Mouse (Mus musculus) small intestine, adult 2 months (tissue): Measurements from ENCODE around the gene Ulk4. TPM values are rescaled to one million over a fixed set of nuclear protein-coding genes. Genes with fewer than 3 reads are reported as not detected.
A peak's percentile ranks its signal among the peaks of the same experiment; 100 is the strongest.
"Not testable (repeated sequence)": the region's sequence is repeated elsewhere in the genome, so short reads cannot be mapped to it uniquely, and the experiment has no call there.

Experiments
- H3K27ac ChIP-seq: fragments of 200-500 bp; 2 replicates; pipeline ENCODE4 v1.5.1; 2012; ENCODE audit warnings: low read depth, low read length, control low read depth, inconsistent platforms; ENCODE audit not compliant: insufficient read depth
- H3K27me3 ChIP-seq: fragments of 200-500 bp; 2 replicates; pipeline ENCODE4 v1.6.1; 2012; ENCODE audit warnings: mild to moderate bottlenecking, moderate library complexity, low read length, inconsistent platforms; ENCODE audit not compliant: control insufficient read depth, insufficient read depth
- H3K36me3 ChIP-seq: fragments of 200-500 bp; 2 replicates; pipeline ENCODE4 v1.6.1; 2012; ENCODE audit warnings: mild to moderate bottlenecking, low read length, control low read depth, inconsistent platforms; ENCODE audit not compliant: control insufficient read depth, insufficient read depth
- H3K4me1 ChIP-seq: fragments of 200-500 bp; 2 replicates; pipeline ENCODE4 v1.6.1; 2012; ENCODE audit warnings: low read length, inconsistent platforms, mixed read lengths; ENCODE audit not compliant: control insufficient read depth, insufficient read depth, insufficient read length
- H3K4me3 ChIP-seq: fragments of 200-500 bp; 2 replicates; pipeline ENCODE4 v1.5.1; 2012; ENCODE audit warnings: low read depth, mild to moderate bottlenecking, control low read depth, inconsistent platforms, low read length, moderate library complexity
- CTCF ChIP-seq: fragments of 200-500 bp; IDR thresholded peaks from 2 replicates; pipeline ENCODE4 v1.5.1; 2012; ENCODE audit warnings: low read depth, mild to moderate bottlenecking, control low read depth, inconsistent platforms, low read length, moderate library complexity, mixed read lengths; ENCODE audit not compliant: insufficient replicate concordance, insufficient read length; ENCODE audit errors: extremely low read depth
- POLR2A ChIP-seq: fragments of 200-500 bp; IDR thresholded peaks from 2 replicates; pipeline ENCODE4 v1.6.1; 2012; ENCODE audit warnings: low read depth, mild to moderate bottlenecking, control low read depth, inconsistent platforms, low read length, moderate library complexity
- WGBS: fragments of 180-500 bp; shearing (Covaris S2); methylation state at CpG from one replicate; pipeline ENCODE4 v1.1.7; 2018; 5-methylcytosine and 5-hydroxymethylcytosine counted together
- polyA plus RNA-seq: library from polyadenylated mRNA; depleted of rRNA; stranded (reverse); fragments of >200 nt; gene quantifications from 2 replicates; pipeline ENCODE4 v1.2.3, GENCODE M21; 2012

Ulk4 gene
- polyA plus RNA-seq, 1 experiment = 0.65 TPM

DNA sequence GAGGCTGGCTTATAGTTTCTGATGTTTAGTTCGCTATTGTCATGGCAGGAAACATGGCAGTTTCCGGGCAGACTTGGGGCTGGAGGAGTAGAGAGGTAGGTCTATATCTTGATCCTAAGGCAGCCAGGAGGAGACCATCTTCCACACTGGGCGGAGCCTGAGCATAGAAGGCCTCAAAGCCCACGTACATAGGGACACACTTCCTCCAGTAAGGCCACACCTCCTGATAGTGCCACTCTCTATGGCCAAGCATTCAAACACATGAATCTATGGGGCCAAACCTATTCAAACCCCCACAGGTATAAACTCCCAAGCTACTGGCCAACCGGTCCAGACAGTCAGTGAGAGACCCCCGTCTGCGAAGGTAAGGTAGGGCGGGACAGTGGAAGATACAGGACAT lies 35.6 kb downstream of the Ulk4 start:
- Histone ChIP-seq H3K4me3 (no peak overlapping the region), H3K4me1 (no peaks in the 10 kb centered on the region), H3K27me3 (no peaks in the 10 kb centered on the region), H3K36me3 (no peaks in the 10 kb centered on the region), H3K27ac (no peak overlapping the region)
- TF ChIP-seq CTCF (no peak), POLR2A (no peak)
- 79% methylated on average over 8 of the region's 8 CpGs for WGBS

DNA sequence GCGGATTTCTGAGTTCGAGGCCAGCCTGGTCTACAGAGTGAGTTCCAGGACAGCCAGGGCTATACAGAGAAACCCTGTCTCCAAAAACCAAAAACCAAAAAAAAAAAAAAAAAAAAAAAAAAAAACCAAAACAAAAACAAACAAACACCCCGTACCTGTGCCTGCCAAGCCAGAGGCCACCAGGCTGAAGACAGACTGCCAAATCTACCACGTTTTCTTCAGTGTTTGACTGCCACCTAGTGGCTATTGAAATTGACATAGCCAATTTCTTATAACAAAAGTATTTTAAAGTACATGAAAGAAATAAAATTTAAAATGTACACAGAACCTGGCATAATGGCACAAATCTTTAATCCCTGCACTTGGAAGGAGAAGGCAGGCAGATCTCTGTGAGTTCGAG lies 36.8 kb downstream of the Ulk4 start:
- not testable (repeated sequence) for H3K27ac ChIP-seq, H3K27me3 ChIP-seq, H3K4me1 ChIP-seq, H3K4me3 ChIP-seq, H3K36me3 ChIP-seq
- TF ChIP-seq CTCF = peak; percentile 59; the same call in 1 of the 2 replicates
- WGBS = 40% methylated on average over 5 of the region's 5 CpGs

DNA sequence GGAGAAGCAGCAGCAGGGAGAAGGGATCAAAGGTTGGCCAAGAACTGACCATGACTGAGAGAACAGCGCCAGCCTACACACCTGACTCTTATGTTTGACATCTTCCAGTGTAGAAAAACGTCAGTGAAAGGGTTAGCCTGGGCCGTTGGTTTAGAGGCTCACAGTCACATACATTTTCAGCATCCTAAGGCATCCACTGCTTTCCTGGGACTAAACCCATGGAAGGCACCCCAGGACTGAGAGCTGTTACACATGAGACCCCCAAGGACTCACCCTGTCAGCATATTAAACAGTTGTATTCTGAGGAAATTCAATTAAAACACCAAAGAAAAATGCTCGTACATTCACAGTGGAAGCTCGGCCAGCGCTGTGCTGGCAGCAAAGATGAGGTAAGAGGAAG lies 37.4 kb downstream of the Ulk4 start:
- TF ChIP-seq CTCF (no peak), POLR2A (no peak)
- Histone ChIP-seq H3K4me3 (no peak overlapping the region), H3K27ac (no peak overlapping the region), H3K4me1 (no peaks in the 10 kb centered on the region), H3K27me3 (no peaks in the 10 kb centered on the region), H3K36me3 (no peaks in the 10 kb centered on the region)
- WGBS = 71% methylated on average over 6 of the region's 6 CpGs

DNA sequence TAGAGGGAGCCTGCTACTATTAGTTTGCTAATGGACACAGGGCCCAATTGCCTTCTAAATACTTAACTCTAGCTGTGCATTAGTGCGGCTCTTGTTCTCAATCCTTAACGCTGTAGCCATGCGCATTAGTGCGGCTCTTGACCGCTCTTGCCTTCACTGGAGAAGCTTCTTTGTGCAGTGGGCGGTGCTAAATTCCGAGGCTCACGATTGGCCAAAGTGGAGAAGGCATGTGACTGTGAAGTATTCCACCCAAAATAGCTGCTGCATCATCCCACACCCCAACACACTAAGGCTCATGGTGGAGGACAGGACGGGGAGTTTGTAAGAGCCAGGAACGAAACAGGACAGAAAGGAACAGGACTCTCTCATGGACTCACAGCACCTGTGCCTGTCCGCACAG lies 58.4 kb downstream of the Ulk4 start:
- 87% methylated on average over 11 of the region's 11 CpGs for WGBS
- TF ChIP-seq CTCF (no peak), POLR2A (no peak)
- Histone ChIP-seq H3K27me3 (no peaks in the 10 kb centered on the region), H3K4me1 (no peaks in the 10 kb centered on the region), H3K36me3 (no peaks in the 10 kb centered on the region), H3K27ac (no peak overlapping the region), H3K4me3 (no peak overlapping the region)

DNA sequence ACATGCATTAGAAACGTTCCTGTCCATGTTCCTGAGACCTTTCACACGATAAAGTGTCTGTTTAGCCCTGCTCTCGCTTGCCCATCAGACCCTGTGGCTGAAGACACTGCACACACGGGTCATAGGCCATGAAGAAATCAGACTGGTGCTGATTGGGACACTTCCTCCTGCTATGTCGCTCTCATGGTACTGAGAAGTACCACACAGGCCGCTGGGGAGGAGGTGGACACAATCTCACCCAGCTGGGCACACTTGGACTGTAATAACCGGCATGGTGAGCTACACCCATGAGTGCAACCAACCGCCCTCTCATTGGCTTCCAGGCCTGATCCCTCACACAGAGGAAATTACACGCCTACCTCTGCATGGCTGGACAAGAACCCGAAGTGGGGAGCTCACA lies 58.8 kb downstream of the Ulk4 start:
- WGBS = 79% methylated on average over 10 of the region's 10 CpGs
- Histone ChIP-seq H3K4me1 (no peaks in the 10 kb centered on the region), H3K27ac (no peak overlapping the region), H3K27me3 (no peaks in the 10 kb centered on the region), H3K36me3 (no peaks in the 10 kb centered on the region), H3K4me3 (no peak overlapping the region)
- TF ChIP-seq POLR2A (no peak), CTCF (no peak)

DNA sequence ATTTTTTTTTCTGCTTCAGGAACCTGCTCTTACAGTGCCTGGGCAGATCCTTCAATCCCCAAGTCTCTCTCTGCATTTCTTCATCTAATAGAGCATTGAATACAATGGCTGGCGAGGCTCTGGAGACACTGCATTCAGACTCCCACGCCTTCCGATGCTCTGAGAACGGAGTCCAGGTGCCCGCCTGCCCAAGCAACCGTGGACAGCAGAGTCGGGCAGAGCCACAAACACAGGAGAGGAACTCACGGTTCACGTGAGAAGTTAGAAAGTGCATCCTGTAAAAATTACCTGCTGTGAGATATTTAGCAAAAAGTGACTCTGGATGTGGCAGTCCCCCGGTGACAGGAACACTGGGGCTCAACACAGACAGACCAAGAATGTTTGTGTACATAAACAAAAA lies 59.3 kb downstream of the Ulk4 start:
- Histone ChIP-seq H3K4me3 (no peak overlapping the region), H3K36me3 (no peaks in the 10 kb centered on the region), H3K4me1 (no peaks in the 10 kb centered on the region), H3K27ac (no peak overlapping the region), H3K27me3 (no peaks in the 10 kb centered on the region)
- WGBS = 85% methylated on average over 10 of the region's 10 CpGs
- TF ChIP-seq POLR2A (no peak), CTCF (no peak)

DNA sequence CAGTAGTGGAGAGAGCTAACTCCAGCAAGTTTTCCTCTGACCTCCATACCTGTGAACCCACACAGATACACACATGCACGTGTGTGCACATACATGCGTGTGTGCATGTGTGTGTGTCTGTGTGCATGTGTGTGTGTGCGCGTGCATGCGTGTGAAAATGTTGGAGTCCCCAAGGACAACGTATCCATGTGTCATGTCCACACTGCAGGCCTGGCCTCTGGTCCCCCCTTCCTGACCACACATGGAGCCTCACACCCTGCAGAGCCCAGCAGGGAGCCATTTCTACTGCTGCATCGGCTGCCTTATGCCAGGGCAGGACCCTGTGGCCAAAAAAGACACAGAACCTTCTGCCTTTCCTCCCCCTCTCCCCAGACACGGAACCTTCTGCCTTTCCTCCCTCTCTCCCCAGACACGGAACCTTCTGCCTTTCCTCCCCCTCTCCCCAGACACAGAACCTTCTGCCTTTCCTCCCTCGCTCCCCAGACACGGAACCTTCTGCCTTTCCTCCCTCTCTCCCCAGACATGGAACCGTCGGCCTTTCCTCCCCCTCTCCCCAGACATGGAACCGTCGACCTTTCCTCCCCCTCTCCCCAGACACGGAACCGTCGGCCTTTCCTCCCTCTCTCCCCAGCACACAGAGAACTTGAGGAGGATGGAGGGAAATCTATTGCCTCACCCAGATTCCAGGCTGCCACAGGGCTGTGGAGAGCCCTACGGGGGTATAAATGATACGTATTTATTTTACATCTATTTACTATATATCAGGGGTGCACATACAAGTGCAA lies 60.3 kb downstream of the Ulk4 start:
- no peaks in the 10 kb centered on the region for H3K36me3 ChIP-seq

More for the DNA sequence above, 60.3 kb downstream of the Ulk4 start:
- 78% methylated on average over 20 of the region's 20 CpGs for WGBS
- no peaks in the 10 kb centered on the region for H3K4me1 ChIP-seq
- TF ChIP-seq CTCF = no peak
- no peak for TF ChIP-seq POLR2A
- no peak overlapping the region for H3K27ac ChIP-seq
- no peaks in the 10 kb centered on the region for H3K27me3 ChIP-seq
- no peak overlapping the region for H3K4me3 ChIP-seq
